Mouse (Mus musculus) MEL (cell line): ENCODE measurements around the gene Cnksr1.
A peak's percentile ranks its signal among the peaks of the same experiment; 100 is the strongest.

Experiments used
- CTCF ChIP-seq, 3 experiments: IDR thresholded peaks in 2 of 3; conservative IDR thresholded peaks in 1 of 3; 2 replicates each; pipeline ENCODE4 v1.5.1; 2011 to 2012; ENCODE audit warnings: low read length in 3 of 3, low read depth in 2 of 3, mild to moderate bottlenecking in 2 of 3, improper control_type of control experiment in 1 of 3, inconsistent platforms in 1 of 3, mixed read lengths in 1 of 3, moderate library complexity in 1 of 3; ENCODE audit not compliant: control insufficient read depth in 1 of 3, insufficient read depth in 1 of 3, poor library complexity in 1 of 3, severe bottlenecking in 1 of 3
- E2F4 ChIP-seq: IDR thresholded peaks from 2 replicates; pipeline ENCODE4 v1.6.1; 2011; ENCODE audit warnings: low read depth, low read length, improper control_type of control experiment, borderline replicate concordance
- GABPA ChIP-seq: IDR thresholded peaks from 2 replicates; pipeline ENCODE4 v1.6.1; 2012; ENCODE audit warnings: low read depth, mild to moderate bottlenecking, inconsistent platforms, low read length, improper control_type of control experiment, moderate library complexity
- GATA1 ChIP-seq: IDR thresholded peaks from 2 replicates; pipeline ENCODE4 v1.6.1; 2011; ENCODE audit warnings: low read depth, low read length, improper control_type of control experiment
- KAT2A ChIP-seq: conservative IDR thresholded peaks from 2 replicates; pipeline ENCODE4 v1.6.1; 2012; ENCODE audit warnings: low read depth, low read length, improper control_type of control experiment, inconsistent platforms
- MEF2A ChIP-seq: IDR thresholded peaks from 2 replicates; pipeline ENCODE4 v1.6.1; 2014; ENCODE audit warnings: low read depth, mild to moderate bottlenecking, inconsistent platforms, low read length, improper control_type of control experiment; ENCODE audit not compliant: poor library complexity, insufficient replicate concordance, severe bottlenecking; ENCODE audit errors: extremely low read depth
- MYC ChIP-seq: IDR thresholded peaks from 2 replicates; pipeline ENCODE4 v1.6.1; 2011; ENCODE audit warnings: low read depth, mild to moderate bottlenecking, low read length, improper control_type of control experiment, moderate library complexity
- POLR2A ChIP-seq, 2 experiments: IDR thresholded peaks; 2 replicates each; pipeline ENCODE4 v1.6.1; 2011 to 2012; ENCODE audit warnings: low read length in 2 of 2, mild to moderate bottlenecking in 2 of 2, control low read depth in 1 of 2, improper control_type of control experiment in 1 of 2, low read depth in 1 of 2, moderate library complexity in 1 of 2; ENCODE audit not compliant: control insufficient read depth in 1 of 2, insufficient read depth in 1 of 2, poor library complexity in 1 of 2
- POLR2AphosphoS2 ChIP-seq: IDR thresholded peaks from 2 replicates; pipeline ENCODE4 v1.6.1; 2011; ENCODE audit warnings: low read length, improper control_type of control experiment
- SIN3A ChIP-seq: IDR thresholded peaks from 2 replicates; pipeline ENCODE4 v1.6.1; 2012; ENCODE audit warnings: low read length, improper control_type of control experiment, inconsistent platforms
- TCF12 ChIP-seq: IDR thresholded peaks from 2 replicates; pipeline ENCODE4 v1.6.1; 2014; ENCODE audit warnings: low read depth, mild to moderate bottlenecking, inconsistent platforms, low read length, improper control_type of control experiment, moderate library complexity
- ZC3H11A ChIP-seq: IDR thresholded peaks from 2 replicates; pipeline ENCODE4 v1.6.1; 2012; ENCODE audit warnings: low read depth, mild to moderate bottlenecking, inconsistent platforms, low read length, improper control_type of control experiment
- ZMIZ1 ChIP-seq: IDR thresholded peaks from 2 replicates; pipeline ENCODE4 v1.6.1; 2012; ENCODE audit warnings: low read depth, mild to moderate bottlenecking, inconsistent platforms, low read length, improper control_type of control experiment, moderate library complexity
- ZNF384 ChIP-seq: IDR thresholded peaks from 2 replicates; pipeline ENCODE4 v1.6.1; 2012; ENCODE audit warnings: low read depth, mild to moderate bottlenecking, inconsistent platforms, low read length, improper control_type of control experiment

DNA sequence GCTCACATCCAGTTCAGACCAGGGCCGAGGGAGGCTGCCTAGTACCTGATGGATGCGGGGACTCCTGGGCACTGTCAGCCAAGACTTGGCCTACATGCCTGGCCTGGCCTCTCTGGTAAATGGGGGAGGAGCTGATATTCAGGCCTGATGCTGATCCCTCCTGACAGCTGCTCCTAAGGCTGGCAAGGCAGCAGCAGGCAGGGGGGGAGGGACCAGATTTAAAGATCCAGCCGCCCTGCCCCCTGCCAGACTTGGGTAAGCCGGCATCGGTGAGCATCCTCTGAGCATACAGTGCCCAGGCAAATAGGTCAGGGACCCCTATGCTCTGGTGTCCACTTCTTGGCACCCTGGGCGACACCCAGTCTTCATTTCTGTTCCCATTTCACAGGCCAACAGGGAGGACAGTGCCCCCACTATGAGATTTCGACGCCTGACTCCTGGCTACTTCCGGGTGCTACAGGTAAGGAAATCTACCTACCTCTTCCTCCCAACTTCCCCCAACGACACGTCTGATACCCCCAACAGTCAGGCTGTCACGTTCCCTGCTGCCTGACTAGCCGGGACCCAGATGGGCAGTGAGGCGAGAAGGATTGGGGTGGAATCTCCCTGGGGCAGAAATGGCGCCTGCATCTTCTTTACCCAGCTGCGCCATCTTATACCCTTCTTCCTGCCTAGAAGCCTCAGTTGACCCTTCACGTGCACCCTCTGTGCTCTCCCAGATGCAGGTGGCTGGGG lies 5.5 kb upstream of the Cnksr1 start, which contains the start of gene E130218I03Rik:
- TF ChIP-seq CTCF (IDR thresholded peaks at IDR 0.05 in 2 of 3, conservative IDR thresholded peaks at IDR 0.05 in 1 of 3; ENCODE audit: control insufficient read depth in 1 of 3, insufficient read depth in 1 of 3, low read depth in 2 of 3, low read length in 3 of 3, poor library complexity in 1 of 3, severe bottlenecking in 1 of 3) (no peak), MYC (no peak), E2F4 (no peak), GABPA (no peak), POLR2A (IDR thresholded peaks at IDR 0.05; ENCODE audit: control insufficient read depth in 1 of 2, insufficient read depth in 1 of 2, low read depth in 1 of 2, low read length in 2 of 2, poor library complexity in 1 of 2) (peak in 1 of 2 experiments; percentile 30; a peak in 1 of 4 replicates), ZC3H11A (no peak), KAT2A (no peak), SIN3A (no peak), ZMIZ1 (no peak), GATA1 (no peak), ZNF384 (no peak), POLR2AphosphoS2 (no peak), TCF12 (no peak), MEF2A (no peak)
